Mouse (Mus musculus) c-Kit-negative CD71-positive TER-119-positive erythroid progenitor cells, embryonic 14.5 days (primary cell): ENCODE measurements around the gene Tmtc4.

Source experiments
- DNase-seq: peaks from one replicate; pipeline ENCODE4 v3.0.0-alpha.2; 2013; ENCODE audit warnings: low read depth, low spot score

Gene Tmtc4

DNA sequence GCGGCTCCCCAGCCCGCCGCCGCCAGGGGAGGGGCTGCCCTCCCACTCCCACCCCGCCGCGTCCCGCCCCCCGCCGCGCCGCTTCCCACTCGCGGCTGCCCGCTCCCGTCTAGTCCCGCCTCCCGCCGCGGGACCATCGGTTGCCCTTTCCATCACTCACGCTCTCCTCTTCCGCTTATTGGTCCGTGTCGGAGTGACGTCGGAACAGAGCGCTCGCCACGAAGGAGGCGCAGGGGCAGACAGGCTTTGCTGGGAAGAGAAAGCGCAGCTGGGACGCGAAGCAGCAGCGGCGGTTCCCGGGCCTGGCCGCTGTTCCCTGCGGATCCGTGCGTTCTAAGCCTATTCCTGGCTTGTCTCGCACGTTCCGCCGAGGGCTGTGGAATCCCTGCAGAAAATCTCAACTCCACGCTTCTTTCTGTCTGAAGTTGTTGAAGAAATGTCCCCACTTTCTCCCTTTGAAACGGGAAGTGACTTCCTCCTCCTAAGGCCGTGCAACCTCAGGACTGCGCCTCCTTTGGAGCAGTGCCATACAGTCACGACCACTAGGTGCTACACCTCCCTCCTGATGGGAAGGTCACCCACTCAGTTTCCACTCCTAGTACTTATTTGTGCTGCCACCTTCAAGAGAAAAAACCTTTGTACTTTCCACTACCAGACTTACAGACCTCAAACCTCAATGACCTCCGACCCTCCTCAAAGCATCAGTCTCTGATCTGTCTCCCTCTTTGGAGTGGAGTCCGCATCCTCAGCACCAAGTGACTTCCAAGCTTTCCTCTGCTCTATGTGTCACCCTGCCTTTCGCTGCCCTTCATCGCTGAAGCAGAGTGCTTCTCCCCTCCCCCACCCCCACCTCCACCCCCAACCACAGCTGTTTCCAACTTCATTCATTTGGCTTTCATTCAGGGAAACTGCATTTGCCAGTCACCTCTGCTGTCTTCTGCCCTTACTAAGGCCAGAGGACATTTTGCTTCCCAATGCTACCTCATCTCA lies at the start of gene Tmtc4:
Gene Tmtc4 (minus strand): TSS at position 810 of the 990 bp plus-strand sequence.
- DNase-seq: peak; percentile 52

DNA sequence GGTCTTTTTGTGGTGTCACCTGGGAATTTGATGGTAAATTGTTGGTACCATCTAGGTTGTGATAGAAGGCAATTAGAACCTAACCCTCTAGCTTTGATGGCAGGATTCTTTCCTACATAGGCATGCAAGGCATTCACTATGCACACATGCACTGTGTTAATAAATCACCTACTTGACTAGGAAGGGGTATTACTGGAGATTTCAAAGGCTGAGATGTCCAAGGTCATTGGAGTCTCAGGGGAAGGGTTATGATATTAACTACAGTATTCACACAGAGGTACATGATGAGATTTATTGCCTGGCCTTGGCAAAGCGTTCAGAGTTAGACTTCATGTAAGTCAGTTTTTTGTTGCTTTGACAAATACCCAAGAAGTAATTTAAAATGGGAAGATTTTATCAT lies 48.6 kb upstream of the Tmtc4 start:
- DNase-seq: no peak

DNA sequence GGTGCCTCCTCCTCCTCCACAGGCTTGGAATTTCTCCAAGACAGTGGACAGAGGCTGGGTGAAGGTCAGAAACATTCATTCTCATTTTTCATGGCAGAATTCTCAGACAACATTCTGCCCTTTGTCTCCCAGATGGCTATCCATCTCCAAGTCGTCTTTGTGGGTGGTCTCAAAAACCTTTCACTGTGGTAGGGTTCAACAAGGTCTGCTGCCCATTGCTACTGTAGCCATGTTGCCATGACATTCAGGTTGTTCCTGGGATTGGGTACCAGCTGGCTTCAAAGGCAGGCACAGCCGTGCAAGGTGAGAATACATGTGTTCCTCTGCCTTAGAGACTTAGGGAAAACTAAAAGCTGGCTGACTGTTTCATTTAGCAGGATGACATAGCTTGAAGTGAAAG lies 44.0 kb upstream of the Tmtc4 start:
- DNase-seq: no peak

DNA sequence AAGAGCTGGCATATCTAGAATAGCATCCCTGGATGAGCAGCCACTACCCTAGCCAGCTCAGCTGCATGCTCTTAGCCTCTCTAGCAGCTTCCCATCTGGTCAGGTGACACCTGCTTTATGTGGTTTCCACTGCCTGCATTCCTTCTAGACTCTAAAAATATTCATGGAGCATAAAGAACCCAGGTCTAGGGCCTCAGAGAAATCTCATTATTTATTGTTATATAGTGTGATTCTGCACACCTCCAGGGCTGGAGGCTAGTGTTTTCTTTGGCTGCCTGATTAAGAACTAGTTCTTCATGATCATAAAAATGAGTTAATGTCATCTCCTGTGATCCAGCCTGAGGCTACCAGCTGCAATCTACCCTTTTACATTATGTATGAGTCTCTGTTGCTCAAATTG lies 39.1 kb upstream of the Tmtc4 start:
- no peak for DNase-seq

DNA sequence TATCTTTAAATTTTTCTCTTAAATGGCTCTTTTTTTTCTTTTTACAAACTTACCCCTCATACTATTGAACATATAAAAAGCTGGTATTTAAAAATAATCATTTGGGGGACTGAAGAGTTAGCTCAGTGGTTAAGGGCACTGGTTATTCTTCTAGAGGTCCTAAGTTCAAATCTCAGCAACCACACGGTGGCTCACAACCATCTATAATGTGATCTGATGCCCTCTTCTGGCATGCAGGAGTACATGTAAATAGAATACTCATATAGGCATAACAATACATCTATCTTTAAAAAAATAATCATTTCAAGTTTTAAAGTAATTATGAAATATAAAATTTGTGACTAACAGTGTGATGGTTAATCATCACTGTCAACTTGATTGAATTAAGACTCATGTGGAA lies 32.5 kb upstream of the Tmtc4 start:
- DNase-seq: no peak

DNA sequence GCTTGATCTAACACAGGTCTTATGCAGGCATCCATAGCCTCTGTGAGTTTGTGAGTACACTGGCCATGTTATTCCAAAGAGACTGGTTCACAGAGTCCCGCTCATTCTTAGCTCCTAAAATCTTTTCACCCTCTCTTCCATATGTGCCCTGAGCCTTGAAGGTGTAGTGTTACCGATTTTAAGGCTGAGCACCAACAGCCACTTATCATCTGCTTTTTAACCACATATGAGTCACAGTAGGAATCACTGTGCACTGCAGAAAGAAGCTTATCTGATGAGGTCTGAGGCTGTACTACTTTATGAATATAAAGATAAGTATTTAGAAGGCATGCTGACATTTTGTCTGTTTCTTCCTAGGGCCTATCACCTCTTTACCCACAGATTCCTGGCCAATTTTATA lies 31.9 kb upstream of the Tmtc4 start:
- no peak for DNase-seq

DNA sequence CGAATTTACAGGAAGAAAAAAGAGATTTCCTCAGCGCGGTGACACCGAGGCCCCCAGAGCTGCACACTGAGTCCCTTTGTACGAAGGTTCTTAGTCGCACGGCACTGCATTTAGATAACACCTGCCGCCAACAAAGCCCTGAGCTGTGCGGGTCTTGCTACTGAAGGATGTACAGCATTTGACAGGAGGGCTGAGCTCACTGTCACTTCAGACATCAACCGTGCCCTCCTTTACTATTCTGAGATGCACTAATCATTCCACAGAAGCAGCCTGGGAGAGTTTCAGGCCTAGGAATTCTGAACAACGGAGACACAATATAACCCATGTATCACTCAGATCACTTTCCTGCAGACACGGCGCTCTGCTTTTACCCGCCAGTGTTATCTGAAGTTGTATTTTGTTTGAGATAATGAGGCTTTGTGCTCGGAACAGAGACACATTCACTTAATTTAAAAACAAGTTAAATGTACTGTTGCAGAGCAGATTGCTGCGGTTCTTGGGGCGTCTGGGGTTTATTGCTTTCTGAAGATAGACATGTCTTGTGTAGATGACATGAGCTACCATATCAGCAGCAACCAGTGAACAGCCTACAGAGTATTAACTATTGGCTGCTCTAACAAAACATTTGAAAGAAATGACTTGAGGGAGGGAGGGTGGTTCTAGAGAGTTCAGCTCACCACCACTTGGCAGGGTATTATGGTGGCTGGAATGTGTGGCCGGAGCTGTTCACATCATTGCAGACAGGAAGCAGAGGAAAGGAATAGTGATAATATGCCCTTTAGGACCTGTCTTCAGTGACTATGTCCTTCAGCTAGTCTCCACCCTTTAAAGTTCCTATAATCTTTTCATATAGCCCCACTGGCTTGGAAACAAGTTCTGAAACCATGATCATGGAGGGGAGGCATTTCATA lies 25.5 kb upstream of the Tmtc4 start:
- no peak for DNase-seq

DNA sequence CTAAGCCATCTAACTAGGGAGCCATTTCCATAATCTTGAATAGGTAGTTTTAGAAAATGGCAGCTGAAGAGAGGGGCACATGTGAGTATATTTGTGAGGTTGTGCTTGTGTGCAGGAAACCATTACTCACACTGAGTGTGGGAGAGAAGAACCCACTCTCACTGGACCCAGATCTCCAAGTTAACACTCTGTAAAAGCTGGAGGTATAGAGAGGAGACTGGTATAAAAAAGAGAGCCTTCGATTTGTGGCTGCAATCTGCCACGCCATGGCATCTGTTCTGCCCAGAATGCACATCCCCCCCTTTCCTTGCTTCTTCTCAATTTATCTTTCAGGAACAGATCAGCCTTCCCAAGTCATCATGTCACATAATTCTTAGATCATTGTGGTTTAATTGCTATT lies 24.8 kb upstream of the Tmtc4 start:
- no peak for DNase-seq

DNA sequence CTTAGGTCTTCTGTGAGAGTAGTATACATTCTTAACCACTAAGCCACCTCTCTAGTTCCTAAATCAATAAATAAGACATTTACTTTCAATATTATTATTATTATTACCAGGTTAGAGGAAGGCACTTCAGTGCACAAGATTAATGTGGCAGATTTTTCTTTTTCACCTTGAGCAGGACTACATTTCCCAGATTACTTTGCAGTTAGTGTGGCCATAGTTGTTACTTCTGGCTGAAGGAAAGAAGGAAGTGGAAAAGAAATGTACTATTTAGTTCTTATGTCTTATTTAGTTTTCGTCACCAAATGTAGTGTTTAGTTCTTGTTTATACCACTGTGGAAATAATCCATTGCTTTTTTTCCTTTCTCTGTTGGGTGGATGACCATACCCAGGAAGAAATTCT lies 19.9 kb upstream of the Tmtc4 start:
- no peak for DNase-seq

DNA sequence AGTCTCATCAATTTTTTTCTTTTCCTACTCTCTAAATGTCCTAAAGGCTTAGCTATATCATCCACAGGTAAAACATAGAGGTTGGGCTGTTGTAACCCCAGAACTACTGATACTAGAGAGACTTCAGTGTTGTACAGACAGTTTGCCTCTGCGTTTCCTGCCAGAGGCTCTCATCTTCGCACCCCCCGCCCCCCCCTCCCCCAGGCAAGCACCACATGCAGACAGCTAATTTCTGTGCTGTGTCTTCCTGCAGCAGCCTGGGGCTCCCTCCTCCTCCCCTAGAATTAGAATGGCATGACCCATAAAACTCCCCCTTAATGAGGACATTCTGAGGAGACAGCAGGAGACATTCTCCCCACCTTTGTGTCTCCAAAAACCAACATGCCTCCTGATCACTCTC lies 17.6 kb upstream of the Tmtc4 start:
- DNase-seq: no peak

DNA sequence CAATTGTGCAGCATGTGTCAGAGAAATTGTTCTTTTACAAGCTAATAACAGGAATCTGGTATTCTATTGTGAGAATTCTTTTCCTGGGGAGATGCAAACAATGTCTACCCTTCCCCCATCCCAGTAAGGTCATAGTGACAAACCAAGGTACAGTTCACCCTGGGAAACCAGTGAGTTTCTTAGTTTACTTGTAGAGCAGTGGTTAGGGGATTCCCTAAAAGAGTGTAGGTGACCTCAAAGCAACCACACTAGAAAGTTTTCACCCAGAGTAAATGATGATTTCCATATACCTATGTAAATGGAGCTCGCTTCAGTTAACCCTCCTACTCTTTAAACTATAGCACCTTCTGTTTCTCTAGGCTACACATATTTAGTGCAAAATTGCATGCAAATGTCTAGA lies 13.6 kb upstream of the Tmtc4 start:
- no peak for DNase-seq

DNA sequence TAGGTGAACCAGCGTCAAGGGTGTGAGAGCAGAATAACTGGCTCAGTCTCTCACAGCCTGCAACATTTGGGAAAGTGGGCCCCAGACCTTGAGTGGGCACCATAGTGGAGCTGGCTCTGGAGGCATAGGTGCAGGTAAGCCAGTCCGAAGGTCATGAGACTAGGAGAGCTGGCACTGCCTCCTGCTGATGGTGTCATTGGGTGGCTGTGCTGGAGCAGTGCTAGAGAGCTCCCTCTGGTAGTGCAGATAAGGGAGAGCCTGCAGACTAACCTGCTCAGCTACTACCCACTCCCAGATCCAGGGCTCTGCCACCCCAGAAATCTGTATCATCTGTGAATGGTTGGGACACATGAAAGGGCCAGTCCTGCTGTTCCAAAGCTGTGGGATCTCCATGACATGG lies 10.1 kb upstream of the Tmtc4 start:
- no peak for DNase-seq

DNA sequence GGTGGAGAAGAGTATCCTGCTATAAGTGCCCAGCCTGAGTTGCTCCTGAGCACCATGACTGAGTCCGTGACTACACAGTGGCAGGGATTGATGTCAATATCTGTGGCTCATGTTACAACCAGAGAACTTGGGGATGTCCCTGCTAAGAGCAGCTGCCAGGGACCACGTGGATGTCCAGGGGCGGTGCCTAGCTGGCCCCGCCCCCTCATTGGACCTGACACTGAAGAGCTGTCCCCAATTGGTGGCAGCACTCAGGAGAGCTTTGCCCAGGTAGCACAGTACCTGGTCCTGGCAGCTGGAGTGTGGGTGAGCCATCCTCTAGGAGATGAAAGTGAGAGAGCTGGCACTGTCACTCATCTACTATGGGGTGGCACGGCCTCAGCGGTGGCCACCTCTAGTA lies 9.1 kb upstream of the Tmtc4 start:
- no peak for DNase-seq

DNA sequence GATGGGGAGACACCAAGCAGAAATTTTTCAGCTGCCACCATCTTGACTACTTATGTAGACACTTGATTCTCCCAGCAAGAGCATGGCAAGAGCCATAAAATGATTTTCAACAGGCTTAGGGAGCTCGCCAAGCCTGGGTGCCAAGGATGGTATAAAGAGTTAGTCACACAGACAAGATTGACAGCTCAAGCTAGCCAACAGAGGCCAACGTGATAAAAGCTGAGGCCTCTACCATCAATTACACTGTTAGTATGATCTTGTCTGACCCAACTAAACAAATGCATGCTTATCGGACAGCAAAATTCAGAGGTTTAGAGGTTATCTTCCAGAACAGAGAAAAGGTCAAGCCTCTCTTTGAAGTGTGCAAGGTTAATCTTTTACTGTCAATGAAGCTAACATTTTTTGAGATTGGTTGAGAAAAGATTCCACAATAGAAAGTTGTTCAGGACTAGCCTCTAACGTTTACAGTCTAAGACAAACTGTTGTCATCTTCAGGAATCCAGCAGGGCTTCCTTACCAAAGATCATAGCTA lies 6.8 kb upstream of the Tmtc4 start:
- DNase-seq: no peak

DNA sequence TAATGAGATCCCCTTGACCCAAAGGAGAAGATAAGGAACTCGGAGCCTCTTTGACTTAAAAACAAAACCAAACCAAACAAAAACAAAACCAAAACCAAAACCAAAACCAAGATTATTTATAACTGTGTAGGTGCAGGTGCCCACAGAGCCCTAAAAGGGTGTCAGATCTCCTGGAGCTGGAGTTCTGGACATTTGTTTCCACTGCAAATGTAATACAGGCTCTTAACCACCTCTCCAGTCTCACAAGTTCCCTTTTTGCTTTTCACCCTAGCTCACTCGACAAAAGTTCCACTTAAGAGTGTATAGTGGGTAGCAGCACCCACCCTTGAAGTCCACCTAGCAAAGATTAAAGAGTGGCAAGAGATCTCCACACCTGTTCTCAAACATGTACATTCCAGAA lies 2.6 kb upstream of the Tmtc4 start:
- no peak for DNase-seq

DNA sequence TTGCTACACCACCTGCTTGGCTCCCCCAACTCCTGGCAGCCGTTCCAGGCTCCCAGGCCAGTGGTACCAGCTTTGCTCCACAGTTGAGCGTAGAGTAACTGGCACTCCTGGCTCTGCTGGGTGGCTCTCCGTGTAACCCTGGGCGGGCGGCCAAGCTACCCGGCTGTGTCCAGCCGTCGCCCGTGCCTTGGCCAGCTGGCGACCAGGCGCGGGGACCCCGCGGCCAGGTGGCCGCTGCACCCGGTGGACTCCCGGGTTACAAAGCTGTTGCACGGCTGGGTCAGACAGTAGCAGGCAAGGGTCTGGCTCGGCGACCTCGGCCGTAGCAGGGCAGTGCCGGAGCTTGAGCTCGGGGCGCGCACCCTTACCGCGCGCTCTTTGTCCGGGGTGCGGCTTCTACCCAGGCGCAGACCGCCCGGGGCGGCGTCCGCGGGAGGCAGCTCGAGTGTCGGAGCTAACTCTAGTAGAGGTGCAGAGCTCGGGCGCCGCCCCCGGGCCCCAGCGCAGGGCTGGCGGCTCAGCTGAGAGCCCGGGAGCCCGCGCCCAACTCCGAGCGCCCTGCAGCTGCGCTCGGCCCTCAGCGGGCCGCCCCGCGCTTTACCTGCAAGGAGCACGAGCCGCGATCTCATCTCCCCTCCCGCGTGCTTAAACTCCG lies 1.1 kb downstream of the Tmtc4 start:
- peak; percentile 15 for DNase-seq

DNA sequence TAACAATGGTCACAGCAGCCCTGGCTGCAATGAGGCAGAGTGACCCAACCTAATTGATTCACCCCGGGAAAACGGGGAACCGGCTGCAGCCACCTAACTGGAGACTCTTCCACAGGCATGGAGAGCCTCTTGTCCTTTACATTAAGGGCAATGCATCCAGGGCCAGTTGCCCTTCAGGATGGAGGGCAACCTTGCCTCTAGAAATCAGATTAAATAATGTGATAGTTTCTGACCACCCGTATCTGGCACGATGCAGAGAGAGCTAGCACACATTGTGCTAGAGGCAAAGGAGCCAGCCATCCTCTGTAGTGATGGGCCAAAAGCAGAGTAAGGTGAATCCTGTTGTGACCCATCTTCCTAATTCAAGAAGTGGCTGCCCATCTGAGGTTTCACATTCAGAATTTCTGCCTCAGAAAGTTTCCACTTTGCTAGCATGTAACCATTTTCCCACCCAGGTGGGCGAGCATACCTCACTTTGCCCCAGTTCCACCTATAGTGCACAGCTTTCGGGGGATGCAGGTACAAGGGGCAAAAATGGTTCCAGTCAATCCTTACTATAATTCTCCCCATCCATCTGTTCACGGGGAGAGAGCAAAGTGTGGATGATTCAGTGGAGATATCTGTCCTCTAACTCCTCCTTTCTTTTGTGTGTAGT lies 1.9 kb downstream of the Tmtc4 start:
- no peak for DNase-seq

DNA sequence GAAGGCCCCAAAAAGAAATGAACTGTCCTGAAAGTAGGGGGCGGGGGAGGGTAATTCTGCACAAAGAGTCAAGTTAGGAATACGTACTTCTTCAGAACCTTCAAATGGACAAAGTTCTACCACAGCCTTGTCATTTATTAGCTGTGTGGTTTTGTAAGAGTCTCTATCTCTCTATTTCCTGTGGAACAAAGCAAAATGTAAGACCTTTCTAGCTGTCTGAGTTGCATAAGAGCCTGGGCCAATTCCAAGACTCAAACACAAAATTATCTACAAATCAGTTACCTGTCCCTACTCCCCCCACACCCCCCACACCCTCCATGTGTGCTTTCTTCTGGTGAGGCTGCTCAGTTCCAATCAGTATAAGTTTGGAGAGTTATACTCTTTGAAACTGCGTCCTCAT lies 5.0 kb downstream of the Tmtc4 start:
- no peak for DNase-seq

DNA sequence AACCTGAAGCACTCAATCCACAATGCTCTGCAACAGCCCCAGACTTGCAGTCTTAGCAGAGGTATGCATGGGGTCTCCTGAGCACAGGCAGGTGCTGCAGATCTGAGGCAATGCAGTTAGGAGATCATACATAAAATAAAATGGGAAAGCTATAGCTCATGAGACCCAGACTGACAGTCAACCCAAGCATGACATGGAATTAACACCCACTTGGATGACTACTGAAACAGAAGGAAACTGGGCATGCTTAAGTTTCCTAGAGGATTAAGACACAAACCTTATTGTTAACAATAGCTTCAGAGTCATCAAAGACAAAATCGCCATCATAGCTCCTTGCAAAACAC lies 6.1 kb downstream of the Tmtc4 start:
- no peak for DNase-seq

DNA sequence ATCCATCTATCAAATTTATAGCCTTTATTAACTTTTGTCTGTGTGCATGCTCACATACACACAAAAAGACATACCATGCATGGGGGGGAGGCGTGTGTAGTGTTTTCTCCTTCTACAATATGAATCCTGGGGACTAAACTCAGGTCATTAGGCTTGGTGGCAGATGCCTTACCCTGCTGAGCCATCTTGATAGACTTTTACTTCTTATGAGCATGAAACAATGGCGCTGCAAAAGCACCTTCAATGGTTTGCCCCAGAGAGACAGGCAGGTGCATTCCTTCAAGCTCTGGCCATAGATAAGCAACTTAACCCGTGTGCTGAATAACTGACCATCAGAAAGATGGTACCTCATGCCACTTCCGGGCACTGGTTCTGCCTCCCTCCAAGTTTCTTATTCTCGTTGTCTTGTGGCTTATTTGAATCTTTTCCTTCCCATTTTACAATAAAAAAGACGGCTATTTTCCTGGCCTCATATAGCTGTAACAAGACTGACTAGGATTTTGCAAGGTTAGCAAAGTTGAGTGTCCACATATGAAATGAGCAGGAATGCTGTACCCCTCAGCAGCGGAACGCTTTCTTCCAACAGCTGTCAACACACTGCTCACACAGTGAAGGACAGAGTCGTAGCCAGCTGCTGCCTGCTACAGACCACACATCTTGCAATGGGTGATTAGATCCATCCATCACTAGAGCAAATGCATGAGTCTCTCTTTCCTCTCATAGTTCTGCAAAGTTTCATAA lies 6.6 kb downstream of the Tmtc4 start:
- no peak for DNase-seq
